ENCODE assay signal across 15 mouse cellular contexts in genomic region chr2:162172529-162172928, GRCm38 (mm10).
"Had no signal": no experiment of that assay in that cellular context is flagged by ENCODE, and none has a peak within 500 bp of the region (broad histone marks: within the 10 kb centered on the region; RNA-seq: fewer than 3 reads in every experiment).

No protein-coding gene starts in this region.

- H3K9ac ChIP-seq: intestine, embryonic 15.5 days; liver, embryonic 14.5 days; lung, embryonic 15.5 days had no signal

- H3K4me2 ChIP-seq: intestine, embryonic 15.5 days; liver, embryonic 11.5 days; lung, embryonic 15.5 days; midbrain, embryonic 11.5 days had no signal

- H3K27ac ChIP-seq: intestine, embryonic 15.5 days; kidney, postnatal 0 days; left cerebral cortex, adult 2 months; liver, embryonic 14.5 days; lung, embryonic 15.5 days had no signal

- H3K4me1 ChIP-seq: intestine, embryonic 15.5 days; lung, embryonic 15.5 days had no signal

- H3K27me3 ChIP-seq: intestine, embryonic 15.5 days; lung, embryonic 15.5 days had no signal

- H3K36me3 ChIP-seq: intestine, embryonic 15.5 days; lung, embryonic 15.5 days had no signal

- ATAC-seq: hindbrain, embryonic 16.5 days; intestine, embryonic 15.5 days had no signal

- H3K4me3 ChIP-seq: intestine, embryonic 15.5 days; left cerebral cortex, adult 2 months; lung, embryonic 15.5 days had no signal

- DNase-seq: layer of hippocampus, postnatal 36 days; lung, adult 18-20 months; lung, postnatal 10 days; lung, postnatal 36 days; midbrain, embryonic 14.5 days; thymus, adult 2 months; thymus, postnatal 25 days had no signal

- H3K9me3 ChIP-seq: intestine, embryonic 15.5 days; lung, embryonic 15.5 days had no signal
